Mouse (Mus musculus): ENCODE data around the gene Gen1. TPM values are rescaled to one million over a fixed set of nuclear protein-coding genes. Genes with fewer than 3 reads are reported as not detected.

Gen1 gene
- polyA plus RNA-seq, 1 experiment: 23.9 TPM

- TF ChIP-seq CTCF (IDR thresholded peaks at IDR 0.05; ENCODE audit: low read depth, low read length) (no peak), POLR2A (IDR thresholded peaks at IDR 0.05; ENCODE audit: insufficient read depth, low read length) (no peak), EP300 (IDR thresholded peaks at IDR 0.05; ENCODE audit: insufficient read depth, low read depth, low read length) (no peak)
Measured at GRCm38 (mm10) chr12:11235996-11236395, 29.6 kb downstream of the Gen1 start.

GRCm38 (mm10) chr12:11230267-11230666, 35.3 kb downstream of the Gen1 start:
- Histone ChIP-seq H3K36me3 (ENCODE audit: control insufficient read depth, insufficient read depth, low read length, poor library complexity, severe bottlenecking) (no peaks in the 10 kb centered on the region), H3K4me1 (ENCODE audit: control insufficient read depth, insufficient read depth, low read length) (no peaks in the 10 kb centered on the region), H3K4me3 (ENCODE audit: low read depth, low read length) (no peak overlapping the region), H3K27me3 (ENCODE audit: control insufficient read depth, insufficient read depth, low read length, poor library complexity, severe bottlenecking) (no peaks in the 10 kb centered on the region), H3K27ac (ENCODE audit: insufficient read depth, low read length) (no peak overlapping the region), H3K9ac (ENCODE audit: low read depth, poor library complexity, severe bottlenecking) (no peak overlapping the region), H3K9me3 (replicated peaks; ENCODE audit: control insufficient read depth, insufficient read depth, low read length, poor library complexity, severe bottlenecking) (no peaks in the 10 kb centered on the region)
- TF ChIP-seq CTCF (IDR thresholded peaks at IDR 0.05; ENCODE audit: low read depth, low read length) (no peak), EP300 (IDR thresholded peaks at IDR 0.05; ENCODE audit: insufficient read depth, low read depth, low read length) (no peak), POLR2A (IDR thresholded peaks at IDR 0.05; ENCODE audit: insufficient read depth, low read length) (no peak)

More at GRCm38 (mm10) chr12:11235996-11236395, 29.6 kb downstream of the Gen1 start:
- Histone ChIP-seq H3K9me3 (replicated peaks; ENCODE audit: control insufficient read depth, insufficient read depth, low read length, poor library complexity, severe bottlenecking) (no peaks in the 10 kb centered on the region), H3K27ac (ENCODE audit: insufficient read depth, low read length) (no peak overlapping the region), H3K36me3 (ENCODE audit: control insufficient read depth, insufficient read depth, low read length, poor library complexity, severe bottlenecking) (no peaks in the 10 kb centered on the region; the same call in none of the 2 replicates), H3K4me1 (ENCODE audit: control insufficient read depth, insufficient read depth, low read length) (no peaks in the 10 kb centered on the region), H3K4me3 (ENCODE audit: low read depth, low read length) (no peak overlapping the region), H3K9ac (ENCODE audit: low read depth, poor library complexity, severe bottlenecking) (no peak overlapping the region), H3K27me3 (ENCODE audit: control insufficient read depth, insufficient read depth, low read length, poor library complexity, severe bottlenecking) (no peaks in the 10 kb centered on the region)

- H3K4me3 ChIP-seq (ENCODE audit: low read depth, low read length): no peak overlapping the region
- no peaks in the 10 kb centered on the region for H3K36me3 ChIP-seq (ENCODE audit: control insufficient read depth, insufficient read depth, low read length, poor library complexity, severe bottlenecking)
- TF ChIP-seq POLR2A (IDR thresholded peaks at IDR 0.05; ENCODE audit: insufficient read depth, low read length): no peak
- no peak for TF ChIP-seq CTCF (IDR thresholded peaks at IDR 0.05; ENCODE audit: low read depth, low read length)
- no peak for TF ChIP-seq EP300 (IDR thresholded peaks at IDR 0.05; ENCODE audit: insufficient read depth, low read depth, low read length)
- no peaks in the 10 kb centered on the region for H3K9me3 ChIP-seq (replicated peaks; ENCODE audit: control insufficient read depth, insufficient read depth, low read length, poor library complexity, severe bottlenecking)
- H3K4me1 ChIP-seq (ENCODE audit: control insufficient read depth, insufficient read depth, low read length): no peaks in the 10 kb centered on the region
- no peak overlapping the region for H3K9ac ChIP-seq (ENCODE audit: low read depth, poor library complexity, severe bottlenecking)
- no peaks in the 10 kb centered on the region; the same call in 1 of the 2 replicates for H3K27me3 ChIP-seq (ENCODE audit: control insufficient read depth, insufficient read depth, low read length, poor library complexity, severe bottlenecking)
- H3K27ac ChIP-seq (ENCODE audit: insufficient read depth, low read length): no peak overlapping the region
Measured at GRCm38 (mm10) chr12:11226529-11227268, 38.9 kb downstream of the Gen1 start.

- TF ChIP-seq EP300 (IDR thresholded peaks at IDR 0.05; ENCODE audit: insufficient read depth, low read depth, low read length): no peak
- no peak for TF ChIP-seq CTCF (IDR thresholded peaks at IDR 0.05; ENCODE audit: low read depth, low read length)
- no peak for TF ChIP-seq POLR2A (IDR thresholded peaks at IDR 0.05; ENCODE audit: insufficient read depth, low read length)
- H3K27me3 ChIP-seq (ENCODE audit: control insufficient read depth, insufficient read depth, low read length, poor library complexity, severe bottlenecking): no peaks in the 10 kb centered on the region; the same call in 1 of the 2 replicates
- H3K27ac ChIP-seq (ENCODE audit: insufficient read depth, low read length): no peak overlapping the region
- no peak overlapping the region for H3K4me3 ChIP-seq (ENCODE audit: low read depth, low read length)
- no peaks in the 10 kb centered on the region for H3K9me3 ChIP-seq (replicated peaks; ENCODE audit: control insufficient read depth, insufficient read depth, low read length, poor library complexity, severe bottlenecking)
- H3K9ac ChIP-seq (ENCODE audit: low read depth, poor library complexity, severe bottlenecking): no peak overlapping the region
- no peaks in the 10 kb centered on the region for H3K4me1 ChIP-seq (ENCODE audit: control insufficient read depth, insufficient read depth, low read length)
- H3K36me3 ChIP-seq (ENCODE audit: control insufficient read depth, insufficient read depth, low read length, poor library complexity, severe bottlenecking): no peaks in the 10 kb centered on the region
Measured at GRCm38 (mm10) chr12:11226123-11226522, 39.5 kb downstream of the Gen1 start.

- Histone ChIP-seq H3K4me3 (ENCODE audit: low read depth, low read length) (no peak overlapping the region), H3K9me3 (replicated peaks; ENCODE audit: control insufficient read depth, insufficient read depth, low read length, poor library complexity, severe bottlenecking) (no peaks in the 10 kb centered on the region), H3K4me1 (ENCODE audit: control insufficient read depth, insufficient read depth, low read length) (no peaks in the 10 kb centered on the region), H3K27ac (ENCODE audit: insufficient read depth, low read length) (no peak overlapping the region), H3K36me3 (ENCODE audit: control insufficient read depth, insufficient read depth, low read length, poor library complexity, severe bottlenecking) (no peaks in the 10 kb centered on the region), H3K27me3 (ENCODE audit: control insufficient read depth, insufficient read depth, low read length, poor library complexity, severe bottlenecking) (no peaks in the 10 kb centered on the region; the same call in 1 of the 2 replicates), H3K9ac (ENCODE audit: low read depth, poor library complexity, severe bottlenecking) (no peak overlapping the region)
- TF ChIP-seq CTCF (IDR thresholded peaks at IDR 0.05; ENCODE audit: low read depth, low read length): no peak
- TF ChIP-seq POLR2A (IDR thresholded peaks at IDR 0.05; ENCODE audit: insufficient read depth, low read length): no peak
- no peak for TF ChIP-seq EP300 (IDR thresholded peaks at IDR 0.05; ENCODE audit: insufficient read depth, low read depth, low read length)
Measured at GRCm38 (mm10) chr12:11224722-11225121, 40.9 kb downstream of the Gen1 start.

GRCm38 (mm10) chr12:11223090-11223489, 42.5 kb downstream of the Gen1 start:
- H3K27ac ChIP-seq (ENCODE audit: insufficient read depth, low read length): no peak overlapping the region
- H3K27me3 ChIP-seq (ENCODE audit: control insufficient read depth, insufficient read depth, low read length, poor library complexity, severe bottlenecking): no peaks in the 10 kb centered on the region; the same call in 1 of the 2 replicates
- H3K9ac ChIP-seq (ENCODE audit: low read depth, poor library complexity, severe bottlenecking): no peak overlapping the region
- H3K9me3 ChIP-seq (replicated peaks; ENCODE audit: control insufficient read depth, insufficient read depth, low read length, poor library complexity, severe bottlenecking): no peaks in the 10 kb centered on the region
- no peaks in the 10 kb centered on the region for H3K36me3 ChIP-seq (ENCODE audit: control insufficient read depth, insufficient read depth, low read length, poor library complexity, severe bottlenecking)
- TF ChIP-seq CTCF (IDR thresholded peaks at IDR 0.05; ENCODE audit: low read depth, low read length) (no peak), EP300 (IDR thresholded peaks at IDR 0.05; ENCODE audit: insufficient read depth, low read depth, low read length) (no peak), POLR2A (IDR thresholded peaks at IDR 0.05; ENCODE audit: insufficient read depth, low read length) (no peak)
- H3K4me1 ChIP-seq (ENCODE audit: control insufficient read depth, insufficient read depth, low read length): no peaks in the 10 kb centered on the region
- H3K4me3 ChIP-seq (ENCODE audit: low read depth, low read length): no peak overlapping the region

Data from ES-Bruce4 (cell line).